Mouse (Mus musculus) embryonic fibroblast, embryonic 13.5 days (primary cell): ENCODE measurements around the gene Fastkd2.

Experiments used
- CTCF ChIP-seq: IDR thresholded peaks from 2 replicates; pipeline ENCODE4 v1.5.1; 2011; ENCODE audit warnings: mild to moderate bottlenecking, control low read depth, low read length, moderate library complexity, borderline replicate concordance; ENCODE audit not compliant: insufficient read depth
- POLR2A ChIP-seq: IDR thresholded peaks from 2 replicates; pipeline ENCODE4 v1.6.1; 2011; ENCODE audit warnings: low read depth, mild to moderate bottlenecking, control low read depth, low read length, moderate library complexity

- TF ChIP-seq POLR2A, result no peak
- TF ChIP-seq CTCF, result no peak
Measured at GRCm38 (mm10) chr1:63769167-63769566, 38.8 kb downstream of the Fastkd2 start, which contains the start of gene 4933402D24Rik.
